Mouse (Mus musculus): Measurements from ENCODE around the gene Arhgef3.
"Not testable (repeated sequence)": the region's sequence is repeated elsewhere in the genome, so short reads cannot be mapped to it uniquely, and the experiment has no call there.

The Arhgef3 gene

GRCm38 (mm10) chr14:27187025-27187424 lies 72.3 kb downstream of the Arhgef3 start:
- DNase-seq (ENCODE audit: low spot score in 2 of 2) = peak; percentile 62 to 69

- no peak for DNase-seq (ENCODE audit: low spot score in 2 of 2)
Measured at GRCm38 (mm10) chr14:27187885-27188284, 73.2 kb downstream of the Arhgef3 start.

GRCm38 (mm10) chr14:27192450-27192849 lies 77.8 kb downstream of the Arhgef3 start:
- peak; percentile 42 to 52 for DNase-seq (ENCODE audit: low spot score in 2 of 2)

- DNase-seq (ENCODE audit: low spot score in 2 of 2) = no peak
Measured at GRCm38 (mm10) chr14:27196980-27197379, 82.3 kb downstream of the Arhgef3 start.

GRCm38 (mm10) chr14:27198490-27199089 lies 83.9 kb downstream of the Arhgef3 start:
- DNase-seq (ENCODE audit: low spot score in 2 of 2) = no peak

- DNase-seq (ENCODE audit: low spot score in 2 of 2) = no peak
Measured at GRCm38 (mm10) chr14:27199119-27199518, 84.4 kb downstream of the Arhgef3 start.

GRCm38 (mm10) chr14:27199870-27200269 lies 85.2 kb downstream of the Arhgef3 start:
- DNase-seq (ENCODE audit: low spot score in 2 of 2) = no peak

GRCm38 (mm10) chr14:27200743-27201576 lies 86.3 kb downstream of the Arhgef3 start:
- DNase-seq (ENCODE audit: low spot score in 2 of 2) = no peak

- DNase-seq (ENCODE audit: low spot score in 2 of 2) = no peak
Measured at GRCm38 (mm10) chr14:27201824-27202223, 87.1 kb downstream of the Arhgef3 start.

- no peak for DNase-seq (ENCODE audit: low spot score in 2 of 2)
Measured at GRCm38 (mm10) chr14:27204704-27205103, 90.0 kb downstream of the Arhgef3 start.

GRCm38 (mm10) chr14:27206443-27206842 lies 91.7 kb downstream of the Arhgef3 start:
- no peak for DNase-seq (ENCODE audit: low spot score in 2 of 2)

- DNase-seq (ENCODE audit: low spot score in 2 of 2) = no peak
Measured at GRCm38 (mm10) chr14:27209542-27209941, 94.8 kb downstream of the Arhgef3 start.

GRCm38 (mm10) chr14:27210801-27211200 lies 96.1 kb downstream of the Arhgef3 start:
- not testable (repeated sequence) for DNase-seq (ENCODE audit: low spot score in 2 of 2)

- no peak for DNase-seq (ENCODE audit: low spot score in 2 of 2)
Measured at GRCm38 (mm10) chr14:27211743-27212445, 97.2 kb downstream of the Arhgef3 start.

GRCm38 (mm10) chr14:27214232-27214631 lies 99.5 kb downstream of the Arhgef3 start:
- no peak for DNase-seq (ENCODE audit: low spot score in 2 of 2)

- DNase-seq (ENCODE audit: low spot score in 2 of 2) = no peak
Measured at GRCm38 (mm10) chr14:27219668-27220067, 105.0 kb downstream of the Arhgef3 start.

- DNase-seq (ENCODE audit: low spot score in 2 of 2) = no peak
Measured at GRCm38 (mm10) chr14:27220297-27220696, 105.6 kb downstream of the Arhgef3 start.

GRCm38 (mm10) chr14:27224636-27225035 lies 109.9 kb downstream of the Arhgef3 start:
- DNase-seq (ENCODE audit: low spot score in 2 of 2) = no peak

- DNase-seq (ENCODE audit: low spot score in 2 of 2) = no peak
Measured at GRCm38 (mm10) chr14:27226288-27226687, 111.6 kb downstream of the Arhgef3 start.

- DNase-seq (ENCODE audit: low spot score in 2 of 2) = no peak
Measured at GRCm38 (mm10) chr14:27228288-27228687, 113.6 kb downstream of the Arhgef3 start.

GRCm38 (mm10) chr14:27228941-27229371 lies 114.3 kb downstream of the Arhgef3 start:
- peak in 1 of 2 experiments; percentile 15 for DNase-seq (ENCODE audit: low spot score in 2 of 2)

GRCm38 (mm10) chr14:27229441-27230147 lies 114.9 kb downstream of the Arhgef3 start:
- DNase-seq (ENCODE audit: low spot score in 2 of 2) = peak; percentile 69 to 74

Measured in spleen, postnatal 36 days (tissue).